Mouse (Mus musculus): ENCODE data around the gene Cep104. TPM values are rescaled to one million over a fixed set of nuclear protein-coding genes. Genes with fewer than 3 reads are reported as not detected.

Gene Cep104
- total RNA-seq, 1 experiment, result 15.0 TPM

GRCm38 (mm10) chr4:154021432-154021831 is 46.4 kb downstream of the Cep104 start:
- TF ChIP-seq ZC3H11A (IDR thresholded peaks at IDR 0.05; ENCODE audit: borderline replicate concordance, low read depth, low read length) (no peak), HCFC1 (IDR thresholded peaks at IDR 0.05; ENCODE audit: borderline replicate concordance, insufficient read depth, low read length) (no peak)
- Histone ChIP-seq H3K9ac (ENCODE audit: insufficient read depth, low read depth, low read length, poor library complexity, severe bottlenecking) (no peak overlapping the region), H3K9me3 (ENCODE audit: control insufficient read depth, insufficient read depth, low read depth, low read length) (no peaks in the 10 kb centered on the region), H3K27ac (ENCODE audit: insufficient read depth, low read depth, low read length, poor library complexity, severe bottlenecking) (no peak overlapping the region), H3K4me3 (ENCODE audit: insufficient read depth in 1 of 2, low read depth in 1 of 2, low read length in 2 of 2, poor library complexity in 1 of 2, severe bottlenecking in 1 of 2) (no peak overlapping the region), H3K36me3 (ENCODE audit: control insufficient read depth, insufficient read depth, low read length, poor library complexity, severe bottlenecking) (peaks cover 50% of the 10 kb centered on the region), H3K4me1 (ENCODE audit: control insufficient read depth in 2 of 2, insufficient read depth in 2 of 2, low read length in 2 of 2, poor library complexity in 1 of 2) (peaks cover 0 to 4% of the 10 kb centered on the region in 2 experiments; a peak in 1 of 4 replicates)
- no peak for DNase-seq (ENCODE audit: low read depth, low spot score)
- in situ Hi-C loops (cut with MboI; ENCODE audit: low sequenced_read_pairs in 2 of 2, unreplicated experiment in 2 of 2), result no loop called here

- DNase-seq (ENCODE audit: low read depth, low spot score), result no peak
- Histone ChIP-seq H3K36me3 (ENCODE audit: control insufficient read depth, insufficient read depth, low read length, poor library complexity, severe bottlenecking) (peaks cover 41% of the 10 kb centered on the region), H3K27ac (ENCODE audit: insufficient read depth, low read depth, low read length, poor library complexity, severe bottlenecking) (no peak overlapping the region), H3K9ac (ENCODE audit: insufficient read depth, low read depth, low read length, poor library complexity, severe bottlenecking) (no peak overlapping the region), H3K4me3 (ENCODE audit: insufficient read depth in 1 of 2, low read depth in 1 of 2, low read length in 2 of 2, poor library complexity in 1 of 2, severe bottlenecking in 1 of 2) (no peak overlapping the region), H3K4me1 (ENCODE audit: control insufficient read depth in 2 of 2, insufficient read depth in 2 of 2, low read length in 2 of 2, poor library complexity in 1 of 2) (peaks cover 0 to 4% of the 10 kb centered on the region in 2 experiments; a peak in 1 of 4 replicates), H3K9me3 (ENCODE audit: control insufficient read depth, insufficient read depth, low read depth, low read length) (no peaks in the 10 kb centered on the region)
- in situ Hi-C loops (cut with MboI; ENCODE audit: low sequenced_read_pairs in 2 of 2, unreplicated experiment in 2 of 2), result no loop called here
- TF ChIP-seq HCFC1 (IDR thresholded peaks at IDR 0.05; ENCODE audit: borderline replicate concordance, insufficient read depth, low read length) (no peak), ZC3H11A (IDR thresholded peaks at IDR 0.05; ENCODE audit: borderline replicate concordance, low read depth, low read length) (no peak), CHD2 (IDR thresholded peaks at IDR 0.05; ENCODE audit: low read depth, low read length) (no peak), ZNF384 (IDR thresholded peaks at IDR 0.05; ENCODE audit: low read depth, low read length) (no peak)
Measured at GRCm38 (mm10) chr4:154022407-154022806, 47.4 kb downstream of the Cep104 start.

GRCm38 (mm10) chr4:154022844-154023243 is 47.9 kb downstream of the Cep104 start:
- Histone ChIP-seq H3K9me3 (ENCODE audit: control insufficient read depth, insufficient read depth, low read depth, low read length) (no peaks in the 10 kb centered on the region), H3K9ac (ENCODE audit: insufficient read depth, low read depth, low read length, poor library complexity, severe bottlenecking) (no peak overlapping the region), H3K4me1 (ENCODE audit: control insufficient read depth in 2 of 2, insufficient read depth in 2 of 2, low read length in 2 of 2, poor library complexity in 1 of 2) (peaks cover 0 to 4% of the 10 kb centered on the region in 2 experiments; a peak in 1 of 4 replicates), H3K27ac (ENCODE audit: insufficient read depth, low read depth, low read length, poor library complexity, severe bottlenecking) (no peak overlapping the region), H3K36me3 (ENCODE audit: control insufficient read depth, insufficient read depth, low read length, poor library complexity, severe bottlenecking) (peaks cover 39% of the 10 kb centered on the region), H3K4me3 (ENCODE audit: insufficient read depth in 1 of 2, low read depth in 1 of 2, low read length in 2 of 2, poor library complexity in 1 of 2, severe bottlenecking in 1 of 2) (no peak overlapping the region)
- DNase-seq (ENCODE audit: low read depth, low spot score), result no peak
- TF ChIP-seq CHD2 (IDR thresholded peaks at IDR 0.05; ENCODE audit: low read depth, low read length) (no peak), HCFC1 (IDR thresholded peaks at IDR 0.05; ENCODE audit: borderline replicate concordance, insufficient read depth, low read length) (no peak), MAFK (IDR thresholded peaks at IDR 0.05; ENCODE audit: insufficient read depth, low read depth, low read length) (no peak), ZC3H11A (IDR thresholded peaks at IDR 0.05; ENCODE audit: borderline replicate concordance, low read depth, low read length) (no peak), ZNF384 (IDR thresholded peaks at IDR 0.05; ENCODE audit: low read depth, low read length) (no peak)
- in situ Hi-C loops (cut with MboI; ENCODE audit: low sequenced_read_pairs in 2 of 2, unreplicated experiment in 2 of 2), result no loop called here

- TF ChIP-seq CHD2 (IDR thresholded peaks at IDR 0.05; ENCODE audit: low read depth, low read length), result no peak
- TF ChIP-seq ZC3H11A (IDR thresholded peaks at IDR 0.05; ENCODE audit: borderline replicate concordance, low read depth, low read length), result no peak
- TF ChIP-seq ZNF384 (IDR thresholded peaks at IDR 0.05; ENCODE audit: low read depth, low read length), result no peak
- TF ChIP-seq HCFC1 (IDR thresholded peaks at IDR 0.05; ENCODE audit: borderline replicate concordance, insufficient read depth, low read length), result no peak
- TF ChIP-seq MAFK (IDR thresholded peaks at IDR 0.05; ENCODE audit: insufficient read depth, low read depth, low read length), result no peak
- no peak overlapping the region for H3K9ac ChIP-seq (ENCODE audit: insufficient read depth, low read depth, low read length, poor library complexity, severe bottlenecking)
- H3K36me3 ChIP-seq (ENCODE audit: control insufficient read depth, insufficient read depth, low read length, poor library complexity, severe bottlenecking), result peaks cover 28% of the 10 kb centered on the region
- H3K9me3 ChIP-seq (ENCODE audit: control insufficient read depth, insufficient read depth, low read depth, low read length), result no peaks in the 10 kb centered on the region
- H3K27ac ChIP-seq (ENCODE audit: insufficient read depth, low read depth, low read length, poor library complexity, severe bottlenecking), result no peak overlapping the region
- no peak for DNase-seq (ENCODE audit: low read depth, low spot score)
- in situ Hi-C loops (cut with MboI; ENCODE audit: low sequenced_read_pairs in 2 of 2, unreplicated experiment in 2 of 2), result no loop called here
- H3K4me1 ChIP-seq (ENCODE audit: control insufficient read depth in 2 of 2, insufficient read depth in 2 of 2, low read length in 2 of 2, poor library complexity in 1 of 2), result peaks cover 0 to 4% of the 10 kb centered on the region in 2 experiments; a peak in 1 of 4 replicates
- H3K4me3 ChIP-seq (ENCODE audit: insufficient read depth in 1 of 2, low read depth in 1 of 2, low read length in 2 of 2, poor library complexity in 1 of 2, severe bottlenecking in 1 of 2), result no peak overlapping the region
Measured at GRCm38 (mm10) chr4:154023754-154024601, 49.0 kb downstream of the Cep104 start.

All from ES-E14 (cell line).